Mouse (Mus musculus) brain, embryonic 18.5 days (tissue): ENCODE measurements around the gene Gm17428.
A peak's percentile ranks its signal among the peaks of the same experiment; 100 is the strongest.

ENCODE experiments used
- DNase-seq: peaks from one replicate; pipeline ENCODE4 v3.0.0-alpha.2; 2012; ENCODE audit warnings: low read depth, low spot score

The Gm17428 gene

GRCm38 (mm10) chr14:55008417-55008816 lies 31.7 kb downstream of the Gm17428 start:
- DNase-seq = no peak

DNA sequence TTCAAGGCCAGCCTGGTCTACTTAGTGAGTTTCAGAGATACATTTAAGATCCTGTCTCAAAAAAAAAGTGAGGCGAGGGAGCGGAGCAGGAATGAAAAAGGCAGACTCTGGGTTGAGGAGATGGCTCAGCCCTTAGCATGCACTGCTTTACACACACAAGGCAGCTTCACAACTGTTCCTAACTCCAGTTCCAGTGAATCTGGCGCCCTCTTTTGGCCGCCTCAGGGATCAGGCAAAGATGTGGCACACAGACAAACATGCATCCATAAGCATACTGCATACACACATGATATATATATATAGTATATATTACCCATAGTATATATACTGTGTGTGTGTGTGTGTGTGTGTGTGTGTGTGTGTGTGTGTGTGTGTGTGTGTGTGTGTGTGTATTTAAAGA lies 34.4 kb downstream of the Gm17428 start:
- no peak for DNase-seq

- DNase-seq = peak; percentile 34
Measured at GRCm38 (mm10) chr14:55014591-55014990, 37.9 kb downstream of the Gm17428 start.

DNA sequence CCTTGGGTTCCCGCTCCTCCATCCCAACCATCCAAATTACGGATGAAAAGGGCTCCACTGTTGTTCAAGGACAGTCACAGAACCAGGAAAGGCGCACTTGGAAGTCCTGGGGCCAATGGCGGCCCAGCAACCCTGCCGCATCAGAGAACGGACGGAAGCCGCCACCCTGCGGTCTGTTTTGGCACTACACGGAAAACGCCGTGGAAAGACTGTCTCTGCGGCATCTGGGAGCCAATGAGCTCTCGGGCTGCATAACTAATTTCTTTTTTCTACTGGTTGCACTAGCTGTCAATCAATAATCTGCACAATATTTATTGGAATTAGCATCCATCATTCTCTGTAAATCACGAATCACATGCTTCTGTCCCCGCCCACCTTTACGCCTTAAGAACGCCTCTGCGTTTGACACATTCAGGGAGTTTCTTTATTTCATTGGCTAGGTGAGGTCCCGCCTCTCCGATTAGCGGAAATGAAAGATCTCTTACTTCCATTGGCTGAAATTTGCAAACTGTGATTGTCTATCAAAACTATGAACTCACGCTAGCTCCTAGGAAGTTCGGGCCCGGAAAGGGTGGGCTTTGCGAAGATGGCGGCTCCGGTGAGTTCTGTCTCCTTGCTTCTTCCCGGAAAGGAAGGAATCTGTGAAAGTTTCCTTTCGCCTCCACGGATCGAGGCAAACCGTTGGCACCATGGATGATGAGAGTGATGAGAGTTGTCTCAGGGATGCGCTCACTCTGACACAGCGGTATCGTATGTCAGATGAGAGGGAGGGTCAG lies 38.4 kb downstream of the Gm17428 start, which contains the start of gene Ngdn:
Ngdn (plus strand) TSS at position 464 of the 776 bp plus-strand sequence.
- DNase-seq = peak; percentile 99

GRCm38 (mm10) chr14:55015767-55016111 lies 39.0 kb downstream of the Gm17428 start:
- no peak for DNase-seq

GRCm38 (mm10) chr14:55016876-55017275 lies 40.1 kb downstream of the Gm17428 start:
- DNase-seq = no peak

- DNase-seq = no peak
Measured at GRCm38 (mm10) chr14:55020394-55020793, 43.7 kb downstream of the Gm17428 start.

DNA sequence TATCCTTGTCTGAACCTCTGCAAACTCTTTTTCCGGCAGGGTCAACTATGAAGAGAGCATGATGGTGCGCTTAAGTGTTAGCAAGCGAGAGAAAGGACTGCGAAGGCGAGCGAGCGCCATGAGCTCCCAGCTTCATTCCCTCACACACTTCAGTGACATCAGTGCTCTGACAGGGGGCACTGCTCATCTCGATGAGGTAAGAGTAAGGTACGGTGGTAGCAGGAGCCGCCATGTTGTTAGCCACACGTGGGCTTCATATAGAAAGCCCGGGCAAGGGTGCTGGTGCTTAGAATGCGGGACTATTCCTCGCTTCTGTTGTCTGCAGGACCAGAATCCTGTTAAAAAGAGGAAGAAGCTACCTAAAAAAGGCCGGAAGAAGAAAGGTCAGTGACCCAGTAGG lies 46.3 kb downstream of the Gm17428 start:
- no peak for DNase-seq

- DNase-seq = no peak
Measured at GRCm38 (mm10) chr14:55024236-55024635, 47.5 kb downstream of the Gm17428 start.

DNA sequence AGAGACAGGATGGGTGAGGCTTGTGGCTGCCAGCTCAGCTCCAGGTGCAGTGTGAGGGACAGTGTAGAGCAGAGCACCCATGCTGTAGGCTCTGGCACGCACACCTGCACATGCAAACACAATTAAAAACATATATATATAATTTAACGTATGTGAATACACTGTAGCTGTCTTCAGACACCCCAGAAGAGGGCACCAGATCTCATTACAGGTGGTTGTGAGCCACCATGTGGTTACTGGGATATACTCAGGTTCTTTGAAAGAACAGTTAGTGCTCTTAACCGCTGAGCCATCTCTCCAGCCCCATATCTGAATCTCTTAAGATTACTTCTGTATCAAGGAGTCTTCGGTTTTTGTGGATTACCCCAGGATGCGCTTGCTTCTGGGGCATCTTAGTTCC lies 48.8 kb downstream of the Gm17428 start:
- DNase-seq = no peak
